Mouse (Mus musculus) myocyte (in vitro differentiated cells): ENCODE measurements around the gene Myl12a.

Source experiments
- CEBPB ChIP-seq: IDR thresholded peaks from 2 replicates; pipeline ENCODE4 v1.6.1; 2011; ENCODE audit warnings: mild to moderate bottlenecking, moderate library complexity; ENCODE audit not compliant: poor library complexity, insufficient read depth, severe bottlenecking
- E2F4 ChIP-seq: IDR thresholded peaks from one replicate; pipeline ENCODE4 v1.6.1; 2011; ENCODE audit warnings: mild to moderate bottlenecking, control low read depth, moderate library complexity; ENCODE audit not compliant: insufficient read depth
- MAX ChIP-seq: IDR thresholded peaks from one replicate; pipeline ENCODE4 v1.6.1; 2011; ENCODE audit warnings: low read depth, mild to moderate bottlenecking, control low read depth
- POLR2A ChIP-seq: IDR thresholded peaks from one replicate; pipeline ENCODE4 v1.6.1; 2011; ENCODE audit warnings: low read depth, mild to moderate bottlenecking, control low read depth, moderate library complexity; ENCODE audit not compliant: insufficient read length
- POLR2AphosphoS2 ChIP-seq: IDR thresholded peaks from one replicate; pipeline ENCODE4 v1.6.1; 2011; ENCODE audit warnings: low read depth, control low read depth; ENCODE audit not compliant: insufficient read length
- TCF12 ChIP-seq: IDR thresholded peaks from one replicate; pipeline ENCODE4 v1.6.1; 2011; ENCODE audit warnings: mild to moderate bottlenecking, control low read depth; ENCODE audit not compliant: poor library complexity, insufficient read depth, severe bottlenecking
- TCF3 ChIP-seq: IDR thresholded peaks from one replicate; pipeline ENCODE4 v1.6.1; 2011; ENCODE audit warnings: low read depth, control low read depth; ENCODE audit not compliant: insufficient read length
- USF1 ChIP-seq: IDR thresholded peaks from one replicate; pipeline ENCODE4 v1.6.1; 2011; ENCODE audit warnings: low read depth, mild to moderate bottlenecking, control low read depth, moderate library complexity

GRCm38 (mm10) chr17:71046856-71047255 lies 44.2 kb upstream of the Myl12a start:
- TF ChIP-seq POLR2A (no peak), TCF12 (no peak), MAX (no peak), CEBPB (no peak), E2F4 (no peak), TCF3 (no peak), USF1 (no peak), POLR2AphosphoS2 (no peak)
